Comparison of ENCODE assay signal across 9 mouse cellular contexts in genomic region chr11:117888168-117888852, GRCm38 (mm10). TPM values are rescaled to one million over a fixed set of nuclear protein-coding genes. Genes with fewer than 3 reads are reported as not detected.
DNase-seq lines count a peak whose midpoint lies in the region; ATAC-seq and TF ChIP-seq lines count a peak whose summit lies in the region.
"Had no signal": no experiment of that assay in that cellular context is flagged by ENCODE, and none has a peak within 500 bp of the region (broad histone marks: within the 10 kb centered on the region; RNA-seq: fewer than 3 reads in every experiment).

No protein-coding gene starts in this region.

- no peak for ATAC-seq in liver, embryonic 15.5 days (ENCODE audit: insufficient read depth)
- ATAC-seq in erythroid progenitor cell, adult 5-6 weeks (replicated peaks; ENCODE audit: low FRiP score, poor library complexity, severe bottlenecking), result no peak

- H3K9me3 ChIP-seq in E14TG2a.4 (ENCODE audit: low read length), result peaks cover 25% of the 10 kb centered on the region
- no peaks in the 10 kb centered on the region for H3K9me3 ChIP-seq in hindbrain, embryonic 10.5 days
- H3K9me3 ChIP-seq in liver, embryonic 15.5 days (replicated peaks), result no peaks in the 10 kb centered on the region

- 0 out of 2 replicates have a peak, but pooled peaks cover 16% of the 10 kb centered on the region for H3K36me3 ChIP-seq in E14TG2a.4 (ENCODE audit: insufficient read depth, low read length)
- no peaks in the 10 kb centered on the region for H3K36me3 ChIP-seq in hindbrain, embryonic 10.5 days
- no peaks in the 10 kb centered on the region for H3K36me3 ChIP-seq in liver, embryonic 15.5 days (replicated peaks)

- no peaks in the 10 kb centered on the region for H3K27me3 ChIP-seq in E14TG2a.4 (ENCODE audit: insufficient read depth, low read length)
- H3K27me3 ChIP-seq in hindbrain, embryonic 10.5 days (ENCODE audit: insufficient read depth, poor library complexity, severe bottlenecking), result peaks cover 89% of the 10 kb centered on the region
- H3K27me3 ChIP-seq in liver, embryonic 15.5 days, result peaks cover 45% of the 10 kb centered on the region

- H3K27ac ChIP-seq in hindbrain, embryonic 10.5 days, result peak overlapping the region; percentile 82
- no peak overlapping the region for H3K27ac ChIP-seq in liver, embryonic 15.5 days (replicated peaks)

- no peak for TF ChIP-seq CTCF in E14TG2a.4 (conservative IDR thresholded peaks at IDR 0.05; ENCODE audit: low read length)

- 9% methylated on average over 20 of the region's 20 CpGs for WGBS in hindbrain, embryonic 10.5 days
- 61% methylated on average over 20 of the region's 20 CpGs for WGBS in liver, embryonic 15.5 days (ENCODE audit: insufficient replicate concordance)

- no peak overlapping the region for H3K9ac ChIP-seq in liver, embryonic 15.5 days

- DNase-seq in ES-CJ7 (ENCODE audit: low read depth, low spot score), result peak; percentile 95
- DNase-seq in hindbrain, embryonic 10.5 days (ENCODE audit: low spot score), result no peak
- no peak for DNase-seq in cerebellum, postnatal 14 days
- no peak for DNase-seq in ovary, postnatal 10 days (ENCODE audit: low spot score)
- DNase-seq: cerebellum, adult 8-10 months had no signal

- H3K4me3 ChIP-seq in E14TG2a.4 (replicated peaks; ENCODE audit: low read length), result peak overlapping the region; percentile 79
- H3K4me3 ChIP-seq in hindbrain, embryonic 10.5 days, result peak overlapping the region; percentile 44
- H3K4me3 ChIP-seq in liver, embryonic 15.5 days (replicated peaks), result no peak overlapping the region

- H3K4me2 ChIP-seq in liver, embryonic 15.5 days, result peak overlapping the region; percentile 42; the same call in 1 of the 2 replicates

- peaks cover 89% of the 10 kb centered on the region for H3K4me1 ChIP-seq in E14TG2a.4 (replicated peaks; ENCODE audit: low read depth, low read length)
- peaks cover 45% of the 10 kb centered on the region for H3K4me1 ChIP-seq in hindbrain, embryonic 10.5 days (replicated peaks)
- peaks cover 39% of the 10 kb centered on the region for H3K4me1 ChIP-seq in liver, embryonic 15.5 days (replicated peaks)

RNA-seq across cellular contexts. Expression of gene Tha1, which starts 15.0 kb away (rescaled TPM):
- polyA plus RNA-seq in hindbrain, embryonic 10.5 days (2016; fragmentation: Nextera tagmentation; extraction: Ambion mirVana), result 3.5 and 3.8 TPM in 2 replicates
- 1.6 and 1.8 TPM in 2 replicates for polyA plus RNA-seq in liver, embryonic 15.5 days (2015; fragmentation: Nextera tagmentation; extraction: Ambion mirVana)
- total RNA-seq in erythroid progenitor cell, adult 5-6 weeks (2015; ENCODE audit: low replicate concordance), result 0.42 TPM in 1 of 2 replicates, not detected in the other
- total RNA-seq in erythroid progenitor cell, adult 5-6 weeks (2017; ENCODE audit: low replicate concordance), result 1.8 and 3.3 TPM in 2 replicates

RNA-seq across cellular contexts. Expression of gene Tmem235, which starts 27.8 kb away (rescaled TPM):
- not detected in 2 replicates for polyA plus RNA-seq in hindbrain, embryonic 10.5 days (2016; fragmentation: Nextera tagmentation; extraction: Ambion mirVana)
- polyA plus RNA-seq in liver, embryonic 15.5 days (2015; fragmentation: Nextera tagmentation; extraction: Ambion mirVana), result not detected in 2 replicates
- total RNA-seq in erythroid progenitor cell, adult 5-6 weeks (2015; ENCODE audit: low replicate concordance), result not detected in 2 replicates
- 1.1 TPM in 1 of 2 replicates, not detected in the other for total RNA-seq in erythroid progenitor cell, adult 5-6 weeks (2017; ENCODE audit: low replicate concordance)
- total RNA-seq: gastrocnemius, adult 8-10 months had no signal

RNA-seq across cellular contexts. Expression of gene Birc5, which starts 39.3 kb away (rescaled TPM):
- 338 and 392 TPM in 2 replicates for polyA plus RNA-seq in hindbrain, embryonic 10.5 days (2016; fragmentation: Nextera tagmentation; extraction: Ambion mirVana)
- polyA plus RNA-seq in liver, embryonic 15.5 days (2015; fragmentation: Nextera tagmentation; extraction: Ambion mirVana), result 306 and 347 TPM in 2 replicates
- total RNA-seq in erythroid progenitor cell, adult 5-6 weeks (2015; ENCODE audit: low replicate concordance), result 782 and 936 TPM in 2 replicates
- total RNA-seq in erythroid progenitor cell, adult 5-6 weeks (2017; ENCODE audit: low replicate concordance), result 871 and 1,077 TPM in 2 replicates
